Mouse (Mus musculus) layer of hippocampus, postnatal 10 days (tissue): ENCODE results near the gene F10. TPM values are rescaled to one million over a fixed set of nuclear protein-coding genes. Genes with fewer than 3 reads are reported as not detected.

Experiments
- DNase-seq, 2 experiments: peaks; one replicate each; pipeline ENCODE4 v3.0.0; 2021; ENCODE audit warnings: low spot score in 2 of 2
- long read RNA-seq: library from polyadenylated mRNA; stranded (forward); transcript quantifications from one replicate; pipeline ENCODE4 v2.0.0, GENCODE M21; 2023
- total RNA-seq, 2 experiments: library from RNA; stranded (reverse); gene quantifications; 2 replicates each; pipeline ENCODE4 v1.2.3; 2021

The F10 gene
- total RNA-seq: not detected
- long read RNA-seq, partial matches to known transcripts: 1 of 1 reads
- long read RNA-seq, other reads (novel, unspliced or antisense): 0 of 1 reads

- DNase-seq: no peak
Observed at GRCm38 (mm10) chr8:13037015-13037414, at the start of gene F10. TSS of gene F10 (plus strand) at chr8:13037308.

- no peak for DNase-seq
Observed at GRCm38 (mm10) chr8:12987571-12987970, 49.5 kb upstream of the F10 start.

GRCm38 (mm10) chr8:12988722-12989430 is 48.2 kb upstream of the F10 start:
- no peak for DNase-seq

- no peak for DNase-seq
Observed at GRCm38 (mm10) chr8:12991411-12991810, 45.7 kb upstream of the F10 start.

GRCm38 (mm10) chr8:12994468-12994867 is 42.6 kb upstream of the F10 start:
- no peak for DNase-seq

GRCm38 (mm10) chr8:12995481-12995880 is 41.6 kb upstream of the F10 start:
- no peak for DNase-seq

GRCm38 (mm10) chr8:12996831-12997275 is 40.3 kb upstream of the F10 start:
- no peak for DNase-seq

- no peak for DNase-seq
Observed at GRCm38 (mm10) chr8:12998331-12998730, 38.8 kb upstream of the F10 start.

GRCm38 (mm10) chr8:12999793-13000192 is 37.3 kb upstream of the F10 start:
- peak; percentile 42 to 56 for DNase-seq

- DNase-seq: no peak
Observed at GRCm38 (mm10) chr8:13007458-13007857, 29.6 kb upstream of the F10 start.

- no peak for DNase-seq
Observed at GRCm38 (mm10) chr8:13010313-13010712, 26.8 kb upstream of the F10 start.

- no peak for DNase-seq
Observed at GRCm38 (mm10) chr8:13019560-13019959, 17.5 kb upstream of the F10 start.

GRCm38 (mm10) chr8:13021830-13022229 is 15.3 kb upstream of the F10 start:
- no peak for DNase-seq

- no peak for DNase-seq
Observed at GRCm38 (mm10) chr8:13025487-13026224, 11.5 kb upstream of the F10 start, which contains the start of gene F7. TSS of gene F7 (plus strand) at chr8:13026034.

- DNase-seq: no peak
Observed at GRCm38 (mm10) chr8:13027615-13028014, 9.5 kb upstream of the F10 start.

GRCm38 (mm10) chr8:13028482-13028881 is 8.6 kb upstream of the F10 start:
- DNase-seq: peak in 1 of 2 experiments; percentile 32

GRCm38 (mm10) chr8:13036346-13036812 is 729 bp upstream of the F10 start:
- DNase-seq: peak; percentile 32 to 44

- DNase-seq: no peak
Observed at GRCm38 (mm10) chr8:13037569-13037968, 461 bp downstream of the F10 start.

- DNase-seq: no peak
Observed at GRCm38 (mm10) chr8:13039054-13039453, 1.9 kb downstream of the F10 start.

GRCm38 (mm10) chr8:13041459-13041858 is 4.4 kb downstream of the F10 start:
- DNase-seq: no peak

- no peak for DNase-seq
Observed at GRCm38 (mm10) chr8:13047652-13048051, 10.5 kb downstream of the F10 start.

GRCm38 (mm10) chr8:13050550-13050949 is 13.4 kb downstream of the F10 start:
- no peak for DNase-seq
